Mouse (Mus musculus) heart, embryonic 10.5 days (tissue): ENCODE results near the gene Hpgd. TPM values are rescaled to one million over a fixed set of nuclear protein-coding genes. Genes with fewer than 3 reads are reported as not detected.
"Not testable (repeated sequence)": the region's sequence is repeated elsewhere in the genome, so short reads cannot be mapped to it uniquely, and the experiment has no call there.

Experiments
- DNase-seq: peaks from one replicate; pipeline ENCODE4 v3.0.0-alpha.2; 2017; ENCODE audit warnings: low spot score
- H3K27ac ChIP-seq: fragments of 300-500 bp; sonication (generic); 2 replicates; pipeline ENCODE4 v1.5.1; 2016; ENCODE audit warnings: mild to moderate bottlenecking
- H3K27me3 ChIP-seq: fragments of 300-500 bp; sonication (generic); 2 replicates; pipeline ENCODE4 v1.6.1; 2016; ENCODE audit warnings: mild to moderate bottlenecking; ENCODE audit not compliant: poor library complexity, insufficient read depth, severe bottlenecking
- H3K36me3 ChIP-seq: fragments of 300-500 bp; sonication (generic); 2 replicates; pipeline ENCODE4 v1.6.1; 2016; ENCODE audit warnings: mild to moderate bottlenecking, moderate library complexity
- H3K4me1 ChIP-seq: fragments of 300-500 bp; sonication (generic); 2 replicates; pipeline ENCODE4 v1.6.1; 2016; ENCODE audit warnings: mild to moderate bottlenecking
- H3K4me3 ChIP-seq: fragments of 300-500 bp; sonication (generic); 2 replicates; pipeline ENCODE4 v1.5.1; 2016; ENCODE audit warnings: mild to moderate bottlenecking, moderate library complexity
- H3K9me3 ChIP-seq: fragments of 300-500 bp; sonication (generic); 2 replicates; pipeline ENCODE4 v1.6.1; 2016; ENCODE audit warnings: mild to moderate bottlenecking, moderate library complexity
- WGBS: fragments of 180-500 bp; shearing (Covaris S2); methylation state at CpG from one replicate; pipeline ENCODE4 v1.1.7; 2016; 5-methylcytosine and 5-hydroxymethylcytosine counted together
- polyA plus RNA-seq: library from polyadenylated mRNA; unstranded; fragments of >200 nt; fragmentation: Nextera tagmentation; extraction: Ambion mirVana; gene quantifications from 2 replicates; pipeline ENCODE4 v1.2.1, GENCODE M21; 2016

The Hpgd gene
- 19.7 and 19.8 TPM in 2 replicates for polyA plus RNA-seq

DNA sequence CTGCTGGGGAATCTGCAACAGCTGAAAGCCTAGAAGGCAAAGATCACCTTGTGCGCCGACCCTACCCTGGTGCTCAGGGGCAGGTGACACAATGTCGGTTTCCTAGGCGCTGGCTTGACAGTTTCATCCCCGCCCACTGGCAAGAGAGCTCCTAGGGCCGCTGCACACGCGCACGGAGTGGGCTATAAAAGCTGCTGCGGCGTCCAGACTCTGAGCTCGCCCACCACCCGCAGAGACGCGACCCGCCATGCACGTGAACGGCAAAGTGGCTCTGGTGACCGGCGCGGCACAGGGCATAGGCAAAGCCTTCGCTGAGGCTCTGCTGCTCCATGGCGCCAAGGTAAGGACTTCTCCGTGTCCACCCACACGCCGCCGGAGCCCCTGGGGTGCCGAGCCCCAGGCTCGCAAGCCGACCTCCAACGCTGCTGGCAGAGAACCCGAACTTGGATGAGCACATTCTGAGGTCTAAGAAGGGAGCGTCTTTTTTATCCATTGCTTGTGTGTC, at the start of gene Hpgd:
Gene Hpgd (plus strand): TSS at position 213 of the 505 bp plus-strand sequence.
- under 1% methylated on average over 33 of the region's 33 CpGs for WGBS
- peak; percentile 85 for DNase-seq
- peak within 1 kb of the TSS; percentile 79 for H3K27ac ChIP-seq
- H3K9me3 ChIP-seq = no peaks in the 10 kb centered on the region
- H3K4me1 ChIP-seq = no peaks in the 10 kb centered on the region
- H3K27me3 ChIP-seq = 0 out of 2 replicates have a peak, but pooled peaks cover 10% of the 10 kb centered on the region
- peak within 1 kb of the TSS; percentile 70 for H3K4me3 ChIP-seq
- H3K36me3 ChIP-seq = no peaks in the 10 kb centered on the region

GRCm38 (mm10) chr8:56251728-56252127, 42.7 kb upstream of the Hpgd start:
- not testable (repeated sequence) for H3K27me3 ChIP-seq, H3K9me3 ChIP-seq, H3K27ac ChIP-seq, H3K4me3 ChIP-seq, DNase-seq, H3K4me1 ChIP-seq, H3K36me3 ChIP-seq
- 69% methylated on average over 3 of the region's 3 CpGs for WGBS

- 73% methylated on average over 1 of the region's 1 CpGs for WGBS
- no peak overlapping the region for H3K27ac ChIP-seq
- H3K27me3 ChIP-seq = no peaks in the 10 kb centered on the region
- DNase-seq = no peak
- H3K9me3 ChIP-seq = no peaks in the 10 kb centered on the region
- no peaks in the 10 kb centered on the region for H3K4me1 ChIP-seq
- no peak overlapping the region for H3K4me3 ChIP-seq
- H3K36me3 ChIP-seq = no peaks in the 10 kb centered on the region
Measured at GRCm38 (mm10) chr8:56252314-56252713, 42.1 kb upstream of the Hpgd start.

DNA sequence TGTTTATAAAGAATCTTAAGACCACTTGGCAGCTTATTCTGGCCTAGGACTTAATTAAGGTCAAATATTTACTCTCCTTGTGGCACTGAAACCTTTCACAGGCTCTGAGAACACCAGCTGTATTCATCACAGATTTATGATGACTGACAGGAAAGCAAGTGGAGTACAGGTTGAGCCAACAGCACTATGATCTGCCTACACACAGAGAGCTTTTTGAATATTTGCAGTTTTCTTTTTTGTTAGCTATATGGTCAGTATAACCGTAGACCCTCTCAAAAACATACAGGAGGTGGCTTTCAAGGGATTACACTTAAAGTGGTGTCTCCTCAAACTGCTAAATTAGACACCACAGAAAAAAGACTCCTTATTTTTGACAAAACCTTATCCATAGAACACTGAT, 33.2 kb upstream of the Hpgd start:
- DNase-seq = no peak
- H3K27me3 ChIP-seq = no peaks in the 10 kb centered on the region
- WGBS = 68% methylated on average over 1 of the region's 1 CpGs
- no peaks in the 10 kb centered on the region for H3K9me3 ChIP-seq
- H3K4me3 ChIP-seq = no peak overlapping the region
- H3K27ac ChIP-seq = no peak overlapping the region
- no peaks in the 10 kb centered on the region for H3K4me1 ChIP-seq
- no peaks in the 10 kb centered on the region for H3K36me3 ChIP-seq

DNA sequence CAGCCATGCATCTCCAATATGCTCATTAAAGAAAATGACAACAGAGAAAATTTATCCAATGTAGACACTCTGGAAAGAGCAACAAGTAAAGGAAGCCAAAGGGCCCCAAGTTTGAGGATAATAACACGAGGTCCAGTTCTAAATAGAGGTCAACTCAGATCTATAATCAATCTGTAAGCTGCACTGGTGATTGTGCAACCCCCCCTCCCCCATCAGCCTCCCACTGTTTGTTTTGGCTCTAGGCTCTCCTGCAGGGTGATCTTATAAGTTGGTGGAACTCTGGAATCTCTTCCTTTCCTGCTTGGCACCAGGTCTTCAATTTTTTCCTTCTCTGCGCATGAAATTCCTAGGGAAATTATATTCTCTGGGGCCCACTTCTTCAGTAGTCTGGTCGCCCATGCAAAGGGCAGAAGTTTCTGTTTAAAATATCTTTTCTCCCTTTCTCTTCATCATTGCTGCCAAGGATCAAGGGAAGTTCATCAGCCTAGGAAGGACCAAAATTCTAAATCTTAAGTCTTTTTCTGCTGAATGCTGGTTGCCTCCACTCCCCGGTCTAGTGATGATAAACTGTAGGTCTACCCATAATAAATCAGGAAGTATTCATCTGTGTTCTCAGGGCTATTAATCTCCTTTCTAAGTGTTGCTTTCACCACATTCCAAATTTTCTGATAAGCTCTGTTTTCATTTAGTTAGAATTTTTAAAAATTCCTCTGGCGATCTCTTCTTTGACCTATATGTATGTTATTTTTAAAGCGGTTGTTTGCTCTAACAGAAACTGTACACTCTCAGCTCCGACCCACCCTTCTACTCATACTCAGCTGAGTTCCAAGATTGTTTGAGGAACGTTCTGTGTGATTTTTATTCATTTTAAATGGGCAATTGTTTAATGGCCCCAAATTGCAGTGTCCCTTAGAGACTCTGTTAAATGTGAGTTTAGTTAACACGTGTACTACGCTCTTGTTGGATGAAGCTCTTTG, 24.4 kb upstream of the Hpgd start:
- WGBS = 64% methylated on average over 10 of the region's 10 CpGs
- H3K27me3 ChIP-seq = no peaks in the 10 kb centered on the region
- H3K9me3 ChIP-seq = no peaks in the 10 kb centered on the region
- H3K4me1 ChIP-seq = no peaks in the 10 kb centered on the region
- H3K27ac ChIP-seq = no peak overlapping the region
- no peak for DNase-seq
- H3K36me3 ChIP-seq = no peaks in the 10 kb centered on the region
- no peak overlapping the region for H3K4me3 ChIP-seq

DNA sequence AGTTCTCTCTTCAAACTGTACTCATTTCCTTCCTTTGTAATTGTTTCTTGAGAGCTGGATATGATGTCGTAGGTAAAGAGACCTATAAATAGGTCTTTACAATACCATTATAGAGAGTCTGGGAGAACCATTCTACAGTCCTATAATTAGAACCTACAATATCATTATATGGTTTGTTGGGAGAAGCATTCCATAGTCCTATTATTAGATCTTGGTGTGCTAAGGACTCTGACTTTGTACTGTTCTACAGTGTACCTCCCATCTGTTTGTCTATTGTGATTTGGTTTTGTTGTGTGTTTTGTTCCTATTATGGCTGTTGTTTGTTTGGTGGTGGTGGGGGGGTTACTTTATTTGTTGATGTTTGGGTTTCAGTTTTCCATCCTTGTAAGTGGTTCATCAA, 21.5 kb upstream of the Hpgd start:
- no peaks in the 10 kb centered on the region for H3K9me3 ChIP-seq
- H3K27me3 ChIP-seq = no peaks in the 10 kb centered on the region
- no peak overlapping the region for H3K4me3 ChIP-seq
- H3K27ac ChIP-seq = no peak overlapping the region
- H3K4me1 ChIP-seq = no peaks in the 10 kb centered on the region
- WGBS = 34% methylated on average over 1 of the region's 1 CpGs
- no peaks in the 10 kb centered on the region for H3K36me3 ChIP-seq
- no peak for DNase-seq

- H3K36me3 ChIP-seq = no peaks in the 10 kb centered on the region
- no peak for DNase-seq
Measured at GRCm38 (mm10) chr8:56275316-56275715, 19.1 kb upstream of the Hpgd start.

GRCm38 (mm10) chr8:56277810-56278528, 16.4 kb upstream of the Hpgd start:
- H3K9me3 ChIP-seq = no peaks in the 10 kb centered on the region
- no peaks in the 10 kb centered on the region for H3K36me3 ChIP-seq
- 80% methylated on average over 7 of the region's 9 CpGs for WGBS
- no peaks in the 10 kb centered on the region for H3K4me1 ChIP-seq
- H3K27ac ChIP-seq = no peak overlapping the region
- H3K27me3 ChIP-seq = no peaks in the 10 kb centered on the region
- no peak for DNase-seq
- no peak overlapping the region for H3K4me3 ChIP-seq

More at GRCm38 (mm10) chr8:56275316-56275715, 19.1 kb upstream of the Hpgd start:
- H3K27ac ChIP-seq = no peak overlapping the region
- no peak overlapping the region for H3K4me3 ChIP-seq
- H3K4me1 ChIP-seq = no peaks in the 10 kb centered on the region
- no peaks in the 10 kb centered on the region for H3K27me3 ChIP-seq
- no peaks in the 10 kb centered on the region for H3K9me3 ChIP-seq

DNA sequence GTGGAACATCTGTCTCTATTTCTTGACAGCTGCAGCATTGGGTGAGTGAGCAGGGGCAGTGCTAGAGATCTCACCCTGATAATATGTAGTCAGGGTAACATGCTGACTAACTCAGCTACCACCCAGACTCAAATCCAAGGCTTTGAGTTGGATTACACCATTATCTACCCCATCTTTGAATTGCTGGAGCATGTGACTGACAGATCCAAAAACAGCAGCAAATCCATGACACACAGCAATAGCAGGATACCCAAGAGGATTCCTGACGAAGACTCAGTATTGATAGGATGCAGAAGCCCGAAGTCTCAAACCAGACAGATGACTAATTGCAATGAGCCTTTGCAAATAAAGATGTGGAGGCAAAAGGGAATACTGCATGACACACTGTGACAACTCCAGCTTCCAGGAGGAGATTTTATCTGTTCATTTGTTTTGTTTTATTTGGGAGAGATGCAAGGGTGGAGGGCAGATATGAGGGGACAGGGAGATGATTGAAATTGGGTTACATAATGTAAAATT, 15.8 kb upstream of the Hpgd start:
- no peak overlapping the region for H3K4me3 ChIP-seq
- no peaks in the 10 kb centered on the region for H3K4me1 ChIP-seq
- H3K36me3 ChIP-seq = no peaks in the 10 kb centered on the region
- 66% methylated on average over 2 of the region's 2 CpGs for WGBS
- no peaks in the 10 kb centered on the region for H3K27me3 ChIP-seq
- H3K9me3 ChIP-seq = no peaks in the 10 kb centered on the region
- H3K27ac ChIP-seq = no peak overlapping the region
- no peak for DNase-seq

- 53% methylated on average over 1 of the region's 1 CpGs for WGBS
- Histone ChIP-seq H3K4me1 (no peaks in the 10 kb centered on the region), H3K27me3 (no peaks in the 10 kb centered on the region), H3K36me3 (no peaks in the 10 kb centered on the region), H3K9me3 (no peaks in the 10 kb centered on the region), H3K4me3 (no peak overlapping the region), H3K27ac (no peak overlapping the region)
- DNase-seq = no peak
Measured at GRCm38 (mm10) chr8:56283936-56284335, 10.4 kb upstream of the Hpgd start.

- Histone ChIP-seq H3K36me3 (no peaks in the 10 kb centered on the region), H3K9me3 (no peaks in the 10 kb centered on the region), H3K4me1 (no peaks in the 10 kb centered on the region), H3K4me3 (no peak overlapping the region), H3K27me3 (no peaks in the 10 kb centered on the region), H3K27ac (no peak overlapping the region)
- no peak for DNase-seq
- 25% methylated on average over 3 of the region's 3 CpGs for WGBS
Measured at GRCm38 (mm10) chr8:56284957-56285356, 9.4 kb upstream of the Hpgd start.

- Histone ChIP-seq H3K4me3 (no peak overlapping the region), H3K4me1 (no peaks in the 10 kb centered on the region), H3K27me3 (no peaks in the 10 kb centered on the region), H3K36me3 (no peaks in the 10 kb centered on the region), H3K9me3 (no peaks in the 10 kb centered on the region), H3K27ac (no peak overlapping the region)
- WGBS = 78% methylated on average over 2 of the region's 2 CpGs
- DNase-seq = no peak
Measured at GRCm38 (mm10) chr8:56286717-56287116, 7.7 kb upstream of the Hpgd start.
